Mouse (Mus musculus) layer of hippocampus, postnatal 14 days (tissue): ENCODE measurements around the gene Bcl2l1. TPM values are rescaled to one million over a fixed set of nuclear protein-coding genes. Genes with fewer than 3 reads are reported as not detected.
A peak's percentile ranks its signal among the peaks of the same experiment; 100 is the strongest.

Experiments used
- DNase-seq, 2 experiments: peaks; one replicate each; pipeline ENCODE4 v3.0.0; 2021 to 2022; ENCODE audit warnings: low spot score in 2 of 2, mixed read lengths in 1 of 2
- long read RNA-seq, 2 experiments: library from polyadenylated mRNA; stranded (forward); transcript quantifications; one replicate each; pipeline ENCODE4 v2.0.0; 2021
- total RNA-seq, 2 experiments: library from RNA; stranded (reverse); gene quantifications; 2 replicates each; pipeline ENCODE4 v1.2.3; 2021

The Bcl2l1 gene
- 100 to 1,000 TPM; 124 to 128 TPM for total RNA-seq
- long read RNA-seq, experiment 1, transcript Bcl2l1-201 (3 exons, 2,417 nt): major isoform, 67 of 155 reads
- long read RNA-seq, experiment 1, transcript Bcl2l1-202 (3 exons, 2,568 nt): minor isoform, 55 of 155 reads
- long read RNA-seq, experiment 1, partial matches to known transcripts: 8 of 155 reads
- long read RNA-seq, experiment 1, other reads (novel, unspliced or antisense): 25 of 155 reads
- long read RNA-seq, experiment 2, transcript Bcl2l1-202 (3 exons, 2,568 nt): minor isoform, 59 of 182 reads
- long read RNA-seq, experiment 2, transcript Bcl2l1-201 (3 exons, 2,417 nt): major isoform, 68 of 182 reads
- long read RNA-seq, experiment 2, partial matches to known transcripts: 26 of 182 reads
- long read RNA-seq, experiment 2, other reads (novel, unspliced or antisense): 29 of 182 reads

- DNase-seq: peak; percentile 98 to 99
These were observed at the start of gene Bcl2l1 for GRCm38 (mm10) chr2:152831019-152831878. Bcl2l1 (minus strand) TSS chr2:152831728.

GRCm38 (mm10) chr2:152880898-152881297, 49.4 kb upstream of the Bcl2l1 start:
- DNase-seq: no peak

- no peak for DNase-seq
These were observed 46.7 kb upstream of the Bcl2l1 start for GRCm38 (mm10) chr2:152878239-152878638.

- DNase-seq: no peak
These were observed 31.8 kb upstream of the Bcl2l1 start for GRCm38 (mm10) chr2:152863346-152863745.

- no peak for DNase-seq
These were observed 31.1 kb upstream of the Bcl2l1 start for GRCm38 (mm10) chr2:152862638-152863037.

- no peak for DNase-seq
These were observed 30.4 kb upstream of the Bcl2l1 start for GRCm38 (mm10) chr2:152861891-152862290.

- DNase-seq: no peak
These were observed 28.0 kb upstream of the Bcl2l1 start for GRCm38 (mm10) chr2:152859501-152859900.

GRCm38 (mm10) chr2:152848466-152848865, 16.9 kb upstream of the Bcl2l1 start:
- no peak for DNase-seq

- DNase-seq: peak; percentile 95 to 99
These were observed 16.3 kb upstream of the Bcl2l1 start, which contains the start of gene Tpx2 for GRCm38 (mm10) chr2:152847815-152848302. Tpx2 (plus strand) TSS chr2:152847964.

- no peak for DNase-seq
These were observed 15.7 kb upstream of the Bcl2l1 start for GRCm38 (mm10) chr2:152847057-152847814.

- no peak for DNase-seq
These were observed 11.2 kb upstream of the Bcl2l1 start for GRCm38 (mm10) chr2:152842741-152843140.

GRCm38 (mm10) chr2:152839256-152839655, 7.7 kb upstream of the Bcl2l1 start:
- DNase-seq: no peak

GRCm38 (mm10) chr2:152830021-152830921, 1.3 kb downstream of the Bcl2l1 start:
- peak; percentile 82 to 91 for DNase-seq

GRCm38 (mm10) chr2:152829367-152829881, 2.1 kb downstream of the Bcl2l1 start:
- DNase-seq: peak; percentile 36 to 54

- no peak for DNase-seq
These were observed 3.0 kb downstream of the Bcl2l1 start for GRCm38 (mm10) chr2:152828532-152828931.

- no peak for DNase-seq
These were observed 3.5 kb downstream of the Bcl2l1 start for GRCm38 (mm10) chr2:152828011-152828370.

- no peak for DNase-seq
These were observed 4.1 kb downstream of the Bcl2l1 start for GRCm38 (mm10) chr2:152827321-152828010.

- no peak for DNase-seq
These were observed 5.0 kb downstream of the Bcl2l1 start for GRCm38 (mm10) chr2:152826481-152826880.

- no peak for DNase-seq
These were observed 5.8 kb downstream of the Bcl2l1 start for GRCm38 (mm10) chr2:152825713-152826112.
